Mouse (Mus musculus): ENCODE data around the gene Bbx. TPM values are rescaled to one million over a fixed set of nuclear protein-coding genes. Genes with fewer than 3 reads are reported as not detected.
A peak's percentile ranks its signal among the peaks of the same experiment; 100 is the strongest.

Bbx gene
- total RNA-seq, 2 experiments from 2014 or later: 32.2 to 42.8 TPM

GRCm38 (mm10) chr16:50311588-50311987, 120.6 kb downstream of the Bbx start:
- no peak for DNase-seq

- DNase-seq: peak; percentile 87
These were observed 122.7 kb downstream of the Bbx start for GRCm38 (mm10) chr16:50309411-50310042.

- DNase-seq: no peak
These were observed 123.9 kb downstream of the Bbx start for GRCm38 (mm10) chr16:50308256-50308655.

GRCm38 (mm10) chr16:50307231-50307630, 125.0 kb downstream of the Bbx start:
- no peak for DNase-seq

- no peak for DNase-seq
These were observed 125.5 kb downstream of the Bbx start for GRCm38 (mm10) chr16:50306727-50307126.

GRCm38 (mm10) chr16:50305156-50305555, 127.0 kb downstream of the Bbx start:
- no peak for DNase-seq

- DNase-seq: no peak
These were observed 129.6 kb downstream of the Bbx start for GRCm38 (mm10) chr16:50302566-50302965.

GRCm38 (mm10) chr16:50298743-50299443, 133.3 kb downstream of the Bbx start:
- no peak for DNase-seq

GRCm38 (mm10) chr16:50293502-50294228, 138.5 kb downstream of the Bbx start:
- DNase-seq: peak in 1 of 2 experiments; percentile 11

GRCm38 (mm10) chr16:50292834-50293233, 139.4 kb downstream of the Bbx start:
- DNase-seq: no peak

GRCm38 (mm10) chr16:50289764-50290163, 142.4 kb downstream of the Bbx start:
- no peak for DNase-seq

GRCm38 (mm10) chr16:50272813-50273212, 159.4 kb downstream of the Bbx start:
- DNase-seq: no peak

GRCm38 (mm10) chr16:50262647-50263046, 169.5 kb downstream of the Bbx start:
- no peak for DNase-seq

- DNase-seq: no peak
These were observed 170.0 kb downstream of the Bbx start for GRCm38 (mm10) chr16:50262209-50262608.

- no peak for DNase-seq
These were observed 170.4 kb downstream of the Bbx start for GRCm38 (mm10) chr16:50261741-50262140.

- DNase-seq: no peak
These were observed 177.5 kb downstream of the Bbx start for GRCm38 (mm10) chr16:50254522-50255159.

- DNase-seq: peak in 1 of 2 experiments; percentile 6
These were observed 180.7 kb downstream of the Bbx start for GRCm38 (mm10) chr16:50251417-50251975.

GRCm38 (mm10) chr16:50250469-50250868, 181.7 kb downstream of the Bbx start:
- DNase-seq: no peak

- no peak for DNase-seq
These were observed 183.2 kb downstream of the Bbx start for GRCm38 (mm10) chr16:50249036-50249435.

- DNase-seq: no peak
These were observed 189.7 kb downstream of the Bbx start for GRCm38 (mm10) chr16:50242444-50242843.

GRCm38 (mm10) chr16:50241604-50242003, 190.6 kb downstream of the Bbx start:
- DNase-seq: no peak

- DNase-seq: no peak
These were observed 197.0 kb downstream of the Bbx start for GRCm38 (mm10) chr16:50235231-50235630.
